Comparison of ENCODE assay signal across 8 mouse cellular contexts in the genomic region with DNA sequence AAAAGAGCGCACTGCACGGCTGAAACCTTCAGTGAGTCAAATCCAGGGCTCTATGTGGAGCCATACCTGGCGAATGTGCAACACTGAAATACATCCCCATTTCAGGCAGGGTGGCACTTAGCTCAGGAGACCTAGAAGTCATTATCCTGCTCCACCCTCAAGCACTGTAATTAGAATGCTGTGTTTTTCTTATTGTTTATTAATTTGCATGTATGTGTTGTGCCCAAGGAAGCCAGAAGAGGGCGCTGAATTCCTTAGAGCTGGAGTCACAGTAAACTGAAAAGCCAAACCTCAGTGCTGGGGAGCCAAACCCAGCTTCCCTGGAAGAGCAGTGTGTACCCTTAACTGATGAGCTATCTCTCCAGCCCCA. TPM values are rescaled to one million over a fixed set of nuclear protein-coding genes. Genes with fewer than 3 reads are reported as not detected.
DNase-seq lines count a peak whose midpoint lies in the region; ATAC-seq lines count a peak whose summit lies in the region.

No protein-coding gene starts in this region.

- H3K4me1 ChIP-seq in embryonic facial prominence, embryonic 13.5 days: peaks cover 21% of the 10 kb centered on the region
- peaks cover 6% of the 10 kb centered on the region for H3K4me1 ChIP-seq in heart, embryonic 16.5 days (ENCODE audit: control insufficient read depth, insufficient read depth, low read length)
- H3K4me1 ChIP-seq in liver, embryonic 15.5 days (replicated peaks): peaks cover 80% of the 10 kb centered on the region
- peaks cover 32% of the 10 kb centered on the region for H3K4me1 ChIP-seq in neural tube, embryonic 13.5 days (replicated peaks)

- peak overlapping the region; percentile 33 for H3K4me3 ChIP-seq in embryonic facial prominence, embryonic 13.5 days
- peak overlapping the region; percentile 42 for H3K4me3 ChIP-seq in heart, embryonic 16.5 days (ENCODE audit: low read length)
- peak overlapping the region; percentile 49 for H3K4me3 ChIP-seq in liver, embryonic 15.5 days (replicated peaks)
- H3K4me3 ChIP-seq in neural tube, embryonic 13.5 days: peak overlapping the region; percentile 96

- H3K36me3 ChIP-seq in embryonic facial prominence, embryonic 13.5 days: peaks cover 12% of the 10 kb centered on the region
- H3K36me3 ChIP-seq in heart, embryonic 16.5 days (ENCODE audit: control insufficient read depth, insufficient read depth): no peaks in the 10 kb centered on the region; the same call in 1 of the 2 replicates
- H3K36me3 ChIP-seq in liver, embryonic 15.5 days (replicated peaks): peaks cover 13% of the 10 kb centered on the region
- peaks cover 11% of the 10 kb centered on the region for H3K36me3 ChIP-seq in neural tube, embryonic 13.5 days

- no peak for ATAC-seq in embryonic facial prominence, embryonic 13.5 days (ENCODE audit: insufficient number of reproducible peaks, insufficient read depth, low FRiP score, low TSS enrichment, low read depth)
- no peak for ATAC-seq in heart, embryonic 16.5 days (replicated peaks; ENCODE audit: extremely low read depth, insufficient read depth, low FRiP score)
- no peak for ATAC-seq in liver, embryonic 15.5 days (ENCODE audit: insufficient read depth)
- ATAC-seq in neural tube, embryonic 13.5 days (ENCODE audit: low read depth): no peak; the same call in 1 of the 2 replicates

- H3K4me2 ChIP-seq in embryonic facial prominence, embryonic 13.5 days: peak overlapping the region; percentile 63
- H3K4me2 ChIP-seq in heart, embryonic 16.5 days (ENCODE audit: low read depth, low read length): peak overlapping the region; percentile 68
- peak overlapping the region; percentile 74 for H3K4me2 ChIP-seq in liver, embryonic 15.5 days
- H3K4me2 ChIP-seq in neural tube, embryonic 13.5 days: peak overlapping the region; percentile 55

- peak overlapping the region; percentile 57 for H3K9ac ChIP-seq in embryonic facial prominence, embryonic 13.5 days
- H3K9ac ChIP-seq in heart, embryonic 16.5 days (ENCODE audit: low read length): peak overlapping the region; percentile 33
- peak overlapping the region; percentile 48 for H3K9ac ChIP-seq in liver, embryonic 15.5 days
- H3K9ac ChIP-seq in neural tube, embryonic 13.5 days: peak overlapping the region; percentile 64

- 0 out of 2 replicates have a peak overlapping the region, but pooled peaks have one; percentile 28 for H3K27ac ChIP-seq in embryonic facial prominence, embryonic 13.5 days
- H3K27ac ChIP-seq in heart, embryonic 16.5 days (ENCODE audit: low read length): no peak overlapping the region
- peak overlapping the region; percentile 85 for H3K27ac ChIP-seq in liver, embryonic 15.5 days (replicated peaks)
- H3K27ac ChIP-seq in neural tube, embryonic 13.5 days (replicated peaks): peak overlapping the region; percentile 93

- H3K27me3 ChIP-seq in embryonic facial prominence, embryonic 13.5 days: no peaks in the 10 kb centered on the region
- H3K27me3 ChIP-seq in heart, embryonic 16.5 days (ENCODE audit: control insufficient read depth, insufficient read depth, low read length): no peaks in the 10 kb centered on the region
- H3K27me3 ChIP-seq in liver, embryonic 15.5 days: no peaks in the 10 kb centered on the region
- H3K27me3 ChIP-seq in neural tube, embryonic 13.5 days: no peaks in the 10 kb centered on the region

- H3K9me3 ChIP-seq in embryonic facial prominence, embryonic 13.5 days: no peaks in the 10 kb centered on the region
- no peaks in the 10 kb centered on the region for H3K9me3 ChIP-seq in heart, embryonic 16.5 days (replicated peaks; ENCODE audit: control insufficient read depth, low read length)
- no peaks in the 10 kb centered on the region for H3K9me3 ChIP-seq in liver, embryonic 15.5 days (replicated peaks)
- H3K9me3 ChIP-seq in neural tube, embryonic 13.5 days: no peaks in the 10 kb centered on the region

- WGBS in embryonic facial prominence, embryonic 13.5 days: 7% methylated on average over 4 of the region's 4 CpGs
- whole genome bisulfite sequencing in heart, embryonic 16.5 days: 11% methylated on average over 4 of the region's 4 CpGs
- WGBS in liver, embryonic 15.5 days (ENCODE audit: insufficient replicate concordance): 31% methylated on average over 4 of the region's 4 CpGs
- 10% methylated on average over 4 of the region's 4 CpGs for WGBS in neural tube, embryonic 13.5 days

- peak; percentile 77 for DNase-seq in CD4-positive helper T cell, adult 2 months (ENCODE audit: low read depth, low spot score)
- DNase-seq in adrenal gland, postnatal 36 days: peak; percentile 69
- peak; percentile 75 to 82 for DNase-seq in kidney, postnatal 4 days
- DNase-seq in testis, postnatal 10 days (ENCODE audit: low spot score): peak; percentile 80

RNA-seq across cellular contexts. Expression of a gene that starts 2.5 kb away (rescaled TPM):
- total RNA-seq in adrenal gland, postnatal 36 days (2021): 100 to 1,000 TPM; 120 to 138 TPM
- 76.5 and 87.7 TPM in 2 replicates for polyA plus RNA-seq in embryonic facial prominence, embryonic 13.5 days (2015; fragmentation: Nextera tagmentation; extraction: Ambion mirVana)
- 55.9 and 57.5 TPM in 2 replicates for polyA plus RNA-seq in heart, embryonic 16.5 days (2015; fragmentation: Nextera tagmentation; extraction: Ambion mirVana)
- polyA plus RNA-seq in liver, embryonic 15.5 days (2015; fragmentation: Nextera tagmentation; extraction: Ambion mirVana): 54.0 and 58.1 TPM in 2 replicates
- polyA plus RNA-seq in neural tube, embryonic 13.5 days (2015; fragmentation: Nextera tagmentation; extraction: Ambion mirVana): 146 and 151 TPM in 2 replicates

RNA-seq across cellular contexts. Expression of a gene that starts 41.6 kb away (rescaled TPM):
- total RNA-seq in adrenal gland, postnatal 36 days (2021): 1 to 10 TPM; 6.3 to 6.8 TPM
- 8.9 and 9.0 TPM in 2 replicates for polyA plus RNA-seq in embryonic facial prominence, embryonic 13.5 days (2015; fragmentation: Nextera tagmentation; extraction: Ambion mirVana)
- polyA plus RNA-seq in heart, embryonic 16.5 days (2015; fragmentation: Nextera tagmentation; extraction: Ambion mirVana): 3.4 and 6.5 TPM in 2 replicates
- polyA plus RNA-seq in liver, embryonic 15.5 days (2015; fragmentation: Nextera tagmentation; extraction: Ambion mirVana): 19.3 and 21.0 TPM in 2 replicates
- 45.0 and 45.1 TPM in 2 replicates for polyA plus RNA-seq in neural tube, embryonic 13.5 days (2015; fragmentation: Nextera tagmentation; extraction: Ambion mirVana)

RNA-seq across cellular contexts. Expression of a gene that starts 48.3 kb away (rescaled TPM):
- 1 to 10 TPM; 2.2 to 3.4 TPM for total RNA-seq in adrenal gland, postnatal 36 days (2021)
- polyA plus RNA-seq in embryonic facial prominence, embryonic 13.5 days (2015; fragmentation: Nextera tagmentation; extraction: Ambion mirVana): 0.18 and 0.34 TPM in 2 replicates
- 0.32 and 0.42 TPM in 2 replicates for polyA plus RNA-seq in heart, embryonic 16.5 days (2015; fragmentation: Nextera tagmentation; extraction: Ambion mirVana)
- polyA plus RNA-seq in liver, embryonic 15.5 days (2015; fragmentation: Nextera tagmentation; extraction: Ambion mirVana): 0.35 and 0.67 TPM in 2 replicates
- 1.9 and 2.3 TPM in 2 replicates for polyA plus RNA-seq in neural tube, embryonic 13.5 days (2015; fragmentation: Nextera tagmentation; extraction: Ambion mirVana)

RNA-seq across cellular contexts. Expression of a gene that starts 53.4 kb away (rescaled TPM):
- total RNA-seq in adrenal gland, postnatal 36 days (2021): 100 to 1,000 TPM; 106 to 118 TPM
- 176 and 179 TPM in 2 replicates for polyA plus RNA-seq in embryonic facial prominence, embryonic 13.5 days (2015; fragmentation: Nextera tagmentation; extraction: Ambion mirVana)
- polyA plus RNA-seq in heart, embryonic 16.5 days (2015; fragmentation: Nextera tagmentation; extraction: Ambion mirVana): 110 and 112 TPM in 2 replicates
- 77.4 and 84.3 TPM in 2 replicates for polyA plus RNA-seq in liver, embryonic 15.5 days (2015; fragmentation: Nextera tagmentation; extraction: Ambion mirVana)
- polyA plus RNA-seq in neural tube, embryonic 13.5 days (2015; fragmentation: Nextera tagmentation; extraction: Ambion mirVana): 125 and 136 TPM in 2 replicates

RNA-seq across cellular contexts. Expression of a gene that starts 57.0 kb away (rescaled TPM):
- 1 to 10 TPM in 1 of 2 experiments, under 1 TPM in 1; 0.89 to 1.1 TPM for total RNA-seq in adrenal gland, postnatal 36 days (2021)
- polyA plus RNA-seq in embryonic facial prominence, embryonic 13.5 days (2015; fragmentation: Nextera tagmentation; extraction: Ambion mirVana): 1.3 and 2.0 TPM in 2 replicates
- 16.2 and 17.6 TPM in 2 replicates for polyA plus RNA-seq in heart, embryonic 16.5 days (2015; fragmentation: Nextera tagmentation; extraction: Ambion mirVana)
- 2.1 and 3.2 TPM in 2 replicates for polyA plus RNA-seq in liver, embryonic 15.5 days (2015; fragmentation: Nextera tagmentation; extraction: Ambion mirVana)
- polyA plus RNA-seq in neural tube, embryonic 13.5 days (2015; fragmentation: Nextera tagmentation; extraction: Ambion mirVana): 0.83 and 0.93 TPM in 2 replicates

Comparison
In these comparisons a context has a peak if more than half of its experiments do, and no peak if none do; other contexts are left out.
1. H3K4me3 ChIP-seq: peak in every context shown above with its lines; median percentile 96 in neural tube, embryonic 13.5 days; 49 in liver, embryonic 15.5 days; 42 in heart, embryonic 16.5 days; 33 in embryonic facial prominence, embryonic 13.5 days.